Mouse (Mus musculus) lung, adult 2 months (tissue): ENCODE data around the gene Myh9.

ENCODE experiments used
- CTCF ChIP-seq: fragments of 200-500 bp; IDR thresholded peaks from 2 replicates; pipeline ENCODE4 v1.5.1; 2011; ENCODE audit warnings: mild to moderate bottlenecking, low read length, control low read depth; ENCODE audit not compliant: insufficient read depth
- POLR2A ChIP-seq: fragments of 200-500 bp; IDR thresholded peaks from 2 replicates; pipeline ENCODE4 v1.6.1; 2011; ENCODE audit warnings: low read depth, mild to moderate bottlenecking, control low read depth, low read length, borderline replicate concordance; ENCODE audit errors: extremely low read depth

DNA sequence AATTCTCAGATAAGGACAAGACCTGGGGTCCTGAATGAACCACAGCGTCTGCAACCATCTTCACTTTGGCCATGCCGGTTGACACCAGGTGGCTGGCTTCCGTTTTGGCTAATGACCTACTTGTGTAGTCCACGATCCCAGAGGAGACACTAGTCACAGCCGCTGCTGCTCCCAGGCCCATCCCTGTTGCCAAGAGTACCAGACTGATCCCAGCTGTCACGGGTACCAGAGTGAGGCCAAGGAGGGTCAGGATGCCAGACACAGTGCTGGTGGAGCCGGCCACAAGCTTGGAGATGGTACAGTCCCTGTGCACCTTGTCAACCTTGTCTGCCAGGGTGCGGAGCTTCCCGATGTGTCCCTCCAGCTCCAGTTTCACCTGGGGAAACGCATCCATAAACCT, 92.3 kb downstream of the Myh9 start:
- TF ChIP-seq POLR2A, result no peak
- no peak for TF ChIP-seq CTCF
